ENCODE assay signal across 24 mouse cellular contexts in genomic region chr11:101524446-101524845, GRCm38 (mm10).
"Had no signal": no experiment of that assay in that cellular context is flagged by ENCODE, and none has a peak within 500 bp of the region (broad histone marks: within the 10 kb centered on the region; RNA-seq: fewer than 3 reads in every experiment).

No protein-coding gene starts in this region.

- H3K27me3 ChIP-seq: heart, embryonic 13.5 days; heart, embryonic 15.5 days; hindbrain, embryonic 13.5 days; hindbrain, embryonic 15.5 days; kidney, embryonic 15.5 days; limb, embryonic 12.5 days; liver, embryonic 13.5 days; liver, embryonic 15.5 days had no signal

- H3K4me1 ChIP-seq: heart, embryonic 13.5 days; heart, embryonic 15.5 days; hindbrain, embryonic 13.5 days; hindbrain, embryonic 15.5 days; kidney, embryonic 15.5 days; limb, embryonic 10.5 days; limb, embryonic 12.5 days; liver, embryonic 15.5 days had no signal

- DNase-seq: gastrocnemius, postnatal 14 days; gastrocnemius, postnatal 36 days; heart, adult 11 months; heart, adult 2 months; heart, postnatal 14 days; heart, postnatal 36 days; kidney, adult 18-20 months; kidney, postnatal 10 days; kidney, postnatal 25 days; kidney, postnatal 4 days; liver, embryonic 13.5 days had no signal

- H3K36me3 ChIP-seq: hindbrain, embryonic 15.5 days had no signal

- H3K4me2 ChIP-seq: heart, embryonic 11.5 days; heart, embryonic 13.5 days; heart, embryonic 15.5 days; hindbrain, embryonic 13.5 days; hindbrain, embryonic 15.5 days; kidney, embryonic 15.5 days; limb, embryonic 12.5 days; liver, embryonic 13.5 days; liver, embryonic 15.5 days had no signal

- H3K9me3 ChIP-seq: heart, embryonic 13.5 days; heart, embryonic 15.5 days; hindbrain, embryonic 13.5 days; hindbrain, embryonic 15.5 days; kidney, embryonic 15.5 days; limb, embryonic 10.5 days; limb, embryonic 12.5 days; liver, embryonic 13.5 days; liver, embryonic 15.5 days had no signal

- H3K4me3 ChIP-seq: heart, adult 2 months; heart, embryonic 13.5 days; heart, embryonic 15.5 days; hindbrain, embryonic 13.5 days; hindbrain, embryonic 15.5 days; kidney, embryonic 15.5 days; layer of hippocampus, adult 2 months; left cerebral cortex, adult 2 months; limb, embryonic 10.5 days; limb, embryonic 12.5 days; liver, embryonic 13.5 days; liver, embryonic 15.5 days had no signal

- H3K9ac ChIP-seq: heart, embryonic 13.5 days; heart, embryonic 15.5 days; hindbrain, embryonic 13.5 days; hindbrain, embryonic 15.5 days; kidney, embryonic 15.5 days; limb, embryonic 12.5 days; liver, embryonic 13.5 days; liver, embryonic 15.5 days had no signal

- H3K27ac ChIP-seq: heart, adult 2 months; heart, embryonic 13.5 days; heart, embryonic 15.5 days; hindbrain, embryonic 13.5 days; hindbrain, embryonic 15.5 days; hindbrain, postnatal 0 days; kidney, embryonic 15.5 days; layer of hippocampus, adult 2 months; left cerebral cortex, adult 2 months; limb, embryonic 10.5 days; limb, embryonic 12.5 days; liver, embryonic 13.5 days; liver, embryonic 15.5 days had no signal

- ATAC-seq: hindbrain, postnatal 0 days; intestine, postnatal 0 days had no signal
